In the genomic region with DNA sequence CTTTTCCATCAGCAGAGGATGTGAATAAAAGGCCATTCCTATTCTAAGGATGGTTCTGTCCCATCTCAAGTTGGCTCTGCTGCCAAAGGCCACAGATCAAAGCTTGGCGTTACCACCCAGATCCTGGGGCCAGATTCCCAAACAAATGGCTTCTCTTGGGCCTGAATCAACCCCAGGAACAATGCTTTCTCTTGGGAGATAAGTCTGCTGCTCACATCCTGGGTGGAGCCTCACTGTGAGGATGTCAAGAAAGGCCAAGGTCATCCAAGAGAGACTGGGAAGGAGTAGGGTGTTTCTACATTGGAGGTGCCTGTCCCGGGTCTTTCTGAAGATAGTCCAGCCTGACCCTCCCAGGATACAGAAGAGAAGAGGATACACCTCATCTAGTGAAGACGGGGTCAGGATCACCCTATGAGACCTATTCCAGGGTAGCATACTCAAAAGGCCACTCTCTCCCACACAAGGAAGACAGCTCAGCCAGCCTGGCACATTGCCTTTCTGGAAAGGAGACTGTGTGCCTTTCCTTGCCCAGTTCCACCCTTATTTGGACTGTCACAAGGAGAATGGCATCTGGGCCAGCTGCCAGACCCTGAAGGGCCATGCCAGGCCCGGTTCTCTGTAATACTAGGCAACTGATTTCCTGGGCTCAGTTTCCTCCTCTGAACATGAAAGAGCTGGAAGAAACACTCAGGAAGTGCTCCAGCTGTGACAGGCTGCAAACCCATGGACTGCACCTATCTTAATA, we compare ENCODE assay signal across 8 mouse cellular contexts.
A peak's percentile ranks its signal among the peaks of the same experiment; 100 is the strongest.
DNase-seq lines count a peak whose midpoint lies in the region; ATAC-seq and TF ChIP-seq lines count a peak whose summit lies in the region.

No protein-coding gene starts in this region.

- H3K36me3 ChIP-seq in forebrain, embryonic 14.5 days (ENCODE audit: control insufficient read depth, insufficient read depth, low read length) = no peaks in the 10 kb centered on the region
- H3K36me3 ChIP-seq in forebrain, embryonic 10.5 days (replicated peaks) = no peaks in the 10 kb centered on the region
- no peaks in the 10 kb centered on the region for H3K36me3 ChIP-seq in small intestine, adult 2 months (ENCODE audit: control insufficient read depth, insufficient read depth, low read length)

- no peak overlapping the region for H3K27ac ChIP-seq in forebrain, embryonic 14.5 days (ENCODE audit: low read depth, low read length)
- H3K27ac ChIP-seq in forebrain, embryonic 10.5 days = no peak overlapping the region
- H3K27ac ChIP-seq in small intestine, adult 2 months (ENCODE audit: insufficient read depth, low read depth, low read length) = peak overlapping the region; percentile 10; the same call in 1 of the 2 replicates

- no peak overlapping the region for H3K9ac ChIP-seq in forebrain, embryonic 14.5 days (ENCODE audit: low read length)

- H3K9me3 ChIP-seq in forebrain, embryonic 14.5 days (replicated peaks; ENCODE audit: control insufficient read depth, low read length) = no peaks in the 10 kb centered on the region
- H3K9me3 ChIP-seq in forebrain, embryonic 10.5 days = no peaks in the 10 kb centered on the region

- TF ChIP-seq CTCF in small intestine, adult 2 months (IDR thresholded peaks at IDR 0.05; ENCODE audit: extremely low read depth, insufficient read length, insufficient replicate concordance, low read depth, low read length) = no peak

- no peak for TF ChIP-seq POLR2A in small intestine, adult 2 months (IDR thresholded peaks at IDR 0.05; ENCODE audit: low read depth, low read length)

- no peaks in the 10 kb centered on the region for H3K27me3 ChIP-seq in forebrain, embryonic 14.5 days (replicated peaks; ENCODE audit: control insufficient read depth, insufficient read depth, low read length)
- peaks cover 28% of the 10 kb centered on the region for H3K27me3 ChIP-seq in forebrain, embryonic 10.5 days (ENCODE audit: poor library complexity, severe bottlenecking)
- H3K27me3 ChIP-seq in small intestine, adult 2 months (ENCODE audit: control insufficient read depth, insufficient read depth, low read length) = peaks cover 10% of the 10 kb centered on the region

- DNase-seq in forebrain, embryonic 14.5 days (ENCODE audit: low spot score) = peak; percentile 77
- DNase-seq in forebrain, embryonic 10.5 days (ENCODE audit: extremely low spot score, low spot score) = no peak
- DNase-seq in cerebellum, adult 11 months = peak; percentile 84
- DNase-seq in gastrocnemius, adult 8-10 months (ENCODE audit: low spot score in 2 of 2) = peak; percentile 79 to 86
- DNase-seq in kidney, adult 9 months = peak; percentile 91
- peak; percentile 96 to 97 for DNase-seq in lung, adult 18-20 months
- DNase-seq in spleen, postnatal 14 days (ENCODE audit: low spot score in 2 of 2) = no peak

- H3K4me1 ChIP-seq in forebrain, embryonic 14.5 days (ENCODE audit: control insufficient read depth, insufficient read depth, low read length) = peaks cover 28% of the 10 kb centered on the region
- peaks cover 38% of the 10 kb centered on the region for H3K4me1 ChIP-seq in forebrain, embryonic 10.5 days
- H3K4me1 ChIP-seq in small intestine, adult 2 months (ENCODE audit: control insufficient read depth, insufficient read depth, insufficient read length, low read length) = peaks cover 12% of the 10 kb centered on the region; the same call in 1 of the 2 replicates

- WGBS in forebrain, embryonic 14.5 days = 64% methylated on average over 4 of the region's 4 CpGs
- WGBS in forebrain, embryonic 10.5 days = 86% methylated on average over 4 of the region's 4 CpGs
- 10% methylated on average over 4 of the region's 4 CpGs for WGBS in small intestine, adult 2 months

- peak; percentile 33; the same call in 1 of the 2 replicates for ATAC-seq in forebrain, embryonic 14.5 days

- H3K4me3 ChIP-seq in forebrain, embryonic 14.5 days (ENCODE audit: low read depth, low read length) = no peak overlapping the region
- H3K4me3 ChIP-seq in forebrain, embryonic 10.5 days = no peak overlapping the region
- H3K4me3 ChIP-seq in small intestine, adult 2 months (ENCODE audit: low read depth, low read length) = no peak overlapping the region

- H3K4me2 ChIP-seq in forebrain, embryonic 14.5 days (ENCODE audit: low read length) = no peak overlapping the region

Comparison
In these comparisons a context has a peak if more than half of its experiments do, and no peak if none do; other contexts are left out.
1. DNase-seq: peak in forebrain, embryonic 14.5 days (single experiment), cerebellum, adult 11 months (single experiment), gastrocnemius, adult 8-10 months (2 of 2), kidney, adult 9 months (single experiment) and lung, adult 18-20 months (2 of 2); none in forebrain, embryonic 10.5 days (single experiment) and spleen, postnatal 14 days (0 of 2).